Mouse (Mus musculus): ENCODE measurements around the gene Robo2.
"Not testable (repeated sequence)": the region's sequence is repeated elsewhere in the genome, so short reads cannot be mapped to it uniquely, and the experiment has no call there.

The Robo2 gene

GRCm38 (mm10) chr16:74070628-74071027 lies 341.0 kb downstream of the Robo2 start:
- no peak for DNase-seq (ENCODE audit: low read depth, low spot score)

GRCm38 (mm10) chr16:74065958-74066357 lies 345.7 kb downstream of the Robo2 start:
- no peak for DNase-seq (ENCODE audit: low read depth, low spot score)

GRCm38 (mm10) chr16:74061951-74062350 lies 349.7 kb downstream of the Robo2 start:
- DNase-seq (ENCODE audit: low read depth, low spot score) = no peak

- DNase-seq (ENCODE audit: low read depth, low spot score) = no peak
Observed at GRCm38 (mm10) chr16:74061479-74061878, 350.1 kb downstream of the Robo2 start.

- no peak for DNase-seq (ENCODE audit: low read depth, low spot score)
Observed at GRCm38 (mm10) chr16:74056886-74057285, 354.7 kb downstream of the Robo2 start.

- no peak for DNase-seq (ENCODE audit: low read depth, low spot score)
Observed at GRCm38 (mm10) chr16:74056210-74056609, 355.4 kb downstream of the Robo2 start.

GRCm38 (mm10) chr16:74055061-74055751 lies 356.4 kb downstream of the Robo2 start:
- no peak for DNase-seq (ENCODE audit: low read depth, low spot score)

- DNase-seq (ENCODE audit: low read depth, low spot score) = no peak
Observed at GRCm38 (mm10) chr16:74049467-74049866, 362.2 kb downstream of the Robo2 start.

- DNase-seq (ENCODE audit: low read depth, low spot score) = no peak
Observed at GRCm38 (mm10) chr16:74048980-74049379, 362.6 kb downstream of the Robo2 start.

- peak; percentile 2 for DNase-seq (ENCODE audit: low read depth, low spot score)
Observed at GRCm38 (mm10) chr16:74047232-74047631, 364.4 kb downstream of the Robo2 start.

- DNase-seq (ENCODE audit: low read depth, low spot score) = not testable (repeated sequence)
Observed at GRCm38 (mm10) chr16:74040797-74041196, 370.8 kb downstream of the Robo2 start.

GRCm38 (mm10) chr16:74027822-74028221 lies 383.8 kb downstream of the Robo2 start:
- no peak for DNase-seq (ENCODE audit: low read depth, low spot score)

GRCm38 (mm10) chr16:74022281-74022978 lies 389.2 kb downstream of the Robo2 start:
- no peak for DNase-seq (ENCODE audit: low read depth, low spot score)

GRCm38 (mm10) chr16:74005767-74006166 lies 405.9 kb downstream of the Robo2 start:
- DNase-seq (ENCODE audit: low read depth, low spot score) = no peak

- DNase-seq (ENCODE audit: low read depth, low spot score) = no peak
Observed at GRCm38 (mm10) chr16:74001331-74001730, 410.3 kb downstream of the Robo2 start.

- no peak for DNase-seq (ENCODE audit: low read depth, low spot score)
Observed at GRCm38 (mm10) chr16:73991212-73991611, 420.4 kb downstream of the Robo2 start.

GRCm38 (mm10) chr16:73969573-73969972 lies 442.1 kb downstream of the Robo2 start:
- DNase-seq (ENCODE audit: low read depth, low spot score) = no peak

- no peak for DNase-seq (ENCODE audit: low read depth, low spot score)
Observed at GRCm38 (mm10) chr16:73964366-73964926, 447.2 kb downstream of the Robo2 start.

- no peak for DNase-seq (ENCODE audit: low read depth, low spot score)
Observed at GRCm38 (mm10) chr16:73959479-73959970, 452.1 kb downstream of the Robo2 start.

GRCm38 (mm10) chr16:73958524-73958846 lies 453.1 kb downstream of the Robo2 start:
- no peak for DNase-seq (ENCODE audit: low read depth, low spot score)

- no peak for DNase-seq (ENCODE audit: low read depth, low spot score)
Observed at GRCm38 (mm10) chr16:73957675-73958523, 453.7 kb downstream of the Robo2 start.

- no peak for DNase-seq (ENCODE audit: low read depth, low spot score)
Observed at GRCm38 (mm10) chr16:73946171-73946570, 465.5 kb downstream of the Robo2 start.

Data from A20 (cell line).